ENCODE assay signal across 8 mouse cellular contexts in genomic region chr7:38074514-38074913, GRCm38 (mm10). TPM values are rescaled to one million over a fixed set of nuclear protein-coding genes. Genes with fewer than 3 reads are reported as not detected.
DNase-seq lines count a peak whose midpoint lies in the region; ATAC-seq and TF ChIP-seq lines count a peak whose summit lies in the region.

No protein-coding gene starts in this region.

- no peak for ATAC-seq in kidney, postnatal 0 days (replicated peaks; ENCODE audit: low FRiP score, low read depth)
- peak; percentile 48; the same call in 1 of the 2 replicates for ATAC-seq in hindbrain, embryonic 15.5 days (ENCODE audit: low FRiP score, low read depth)
- ATAC-seq in neural tube, embryonic 14.5 days (ENCODE audit: low read depth) = peak; percentile 61; the same call in 1 of the 2 replicates

- no peak overlapping the region for H3K4me3 ChIP-seq in kidney, postnatal 0 days (replicated peaks; ENCODE audit: low read depth, low read length)
- peak overlapping the region; percentile 43 for H3K4me3 ChIP-seq in embryonic facial prominence, embryonic 10.5 days
- peak overlapping the region; percentile 10; the same call in 1 of the 2 replicates for H3K4me3 ChIP-seq in hindbrain, embryonic 15.5 days
- H3K4me3 ChIP-seq in neural tube, embryonic 14.5 days (ENCODE audit: low read depth, low read length) = peak overlapping the region; percentile 3; the same call in 1 of the 2 replicates

- no peak overlapping the region for H3K9ac ChIP-seq in kidney, postnatal 0 days (ENCODE audit: low read depth, low read length)
- H3K9ac ChIP-seq in hindbrain, embryonic 15.5 days = no peak overlapping the region
- peak overlapping the region; percentile 37; the same call in 1 of the 2 replicates for H3K9ac ChIP-seq in neural tube, embryonic 14.5 days (replicated peaks; ENCODE audit: low read depth, low read length)

- peak overlapping the region; percentile 21 for H3K4me2 ChIP-seq in kidney, postnatal 0 days (ENCODE audit: low read length)
- H3K4me2 ChIP-seq in hindbrain, embryonic 15.5 days = peak overlapping the region; percentile 49
- H3K4me2 ChIP-seq in neural tube, embryonic 14.5 days (ENCODE audit: low read depth, low read length) = peak overlapping the region; percentile 38; the same call in 1 of the 2 replicates

- H3K36me3 ChIP-seq in kidney, postnatal 0 days (ENCODE audit: insufficient read depth, low read length) = no peaks in the 10 kb centered on the region
- no peaks in the 10 kb centered on the region for H3K36me3 ChIP-seq in embryonic facial prominence, embryonic 10.5 days (replicated peaks)
- H3K36me3 ChIP-seq in hindbrain, embryonic 15.5 days = no peaks in the 10 kb centered on the region
- no peaks in the 10 kb centered on the region for H3K36me3 ChIP-seq in neural tube, embryonic 14.5 days (ENCODE audit: control insufficient read depth, insufficient read depth, low read length)

- TF ChIP-seq CTCF in kidney, postnatal 0 days (IDR thresholded peaks at IDR 0.05; ENCODE audit: low read depth) = no peak

- DNase-seq in kidney, postnatal 0 days (ENCODE audit: low spot score) = no peak
- DNase-seq in kidney, postnatal 14 days = no peak
- peak; percentile 46 for DNase-seq in embryonic facial prominence, embryonic 10.5 days (ENCODE audit: low spot score)
- no peak for DNase-seq in lung, postnatal 10 days
- no peak for DNase-seq in layer of hippocampus, adult 8-10 months (ENCODE audit: low spot score in 2 of 2)
- no peak for DNase-seq in left cerebral cortex, adult 9 months (ENCODE audit: low spot score in 2 of 2)

- H3K9me3 ChIP-seq in kidney, postnatal 0 days (replicated peaks; ENCODE audit: low read length) = no peaks in the 10 kb centered on the region
- H3K9me3 ChIP-seq in embryonic facial prominence, embryonic 10.5 days = no peaks in the 10 kb centered on the region
- H3K9me3 ChIP-seq in hindbrain, embryonic 15.5 days = no peaks in the 10 kb centered on the region
- H3K9me3 ChIP-seq in neural tube, embryonic 14.5 days (ENCODE audit: control insufficient read depth, low read length) = no peaks in the 10 kb centered on the region

- WGBS in kidney, postnatal 0 days = 6% methylated on average over 14 of the region's 14 CpGs
- WGBS in embryonic facial prominence, embryonic 10.5 days = 1% methylated on average over 14 of the region's 14 CpGs
- 1% methylated on average over 14 of the region's 14 CpGs for WGBS in hindbrain, embryonic 15.5 days
- 2% methylated on average over 14 of the region's 14 CpGs for WGBS in neural tube, embryonic 14.5 days

- no peaks in the 10 kb centered on the region; the same call in 1 of the 2 replicates for H3K4me1 ChIP-seq in kidney, postnatal 0 days (replicated peaks; ENCODE audit: insufficient read depth, low read length)
- peaks cover 20% of the 10 kb centered on the region for H3K4me1 ChIP-seq in embryonic facial prominence, embryonic 10.5 days
- peaks cover 14% of the 10 kb centered on the region for H3K4me1 ChIP-seq in hindbrain, embryonic 15.5 days (replicated peaks)
- no peaks in the 10 kb centered on the region for H3K4me1 ChIP-seq in neural tube, embryonic 14.5 days (ENCODE audit: control insufficient read depth, insufficient read depth, low read length)

- H3K27ac ChIP-seq in kidney, postnatal 0 days = no peak overlapping the region
- H3K27ac ChIP-seq in embryonic facial prominence, embryonic 10.5 days (replicated peaks) = peak overlapping the region; percentile 63; the same call in 1 of the 2 replicates
- H3K27ac ChIP-seq in hindbrain, embryonic 15.5 days (replicated peaks) = no peak overlapping the region
- no peak overlapping the region for H3K27ac ChIP-seq in neural tube, embryonic 14.5 days (ENCODE audit: low read depth, low read length)

- no peaks in the 10 kb centered on the region for H3K27me3 ChIP-seq in kidney, postnatal 0 days (ENCODE audit: insufficient read depth, low read length)
- peaks cover 25% of the 10 kb centered on the region; the same call in 1 of the 2 replicates for H3K27me3 ChIP-seq in embryonic facial prominence, embryonic 10.5 days (replicated peaks; ENCODE audit: low read depth, poor library complexity, severe bottlenecking)
- H3K27me3 ChIP-seq in hindbrain, embryonic 15.5 days = no peaks in the 10 kb centered on the region; the same call in 1 of the 2 replicates
- H3K27me3 ChIP-seq in neural tube, embryonic 14.5 days (ENCODE audit: control insufficient read depth, insufficient read depth, low read length) = no peaks in the 10 kb centered on the region

RNA-seq across cellular contexts. Expression of gene Ccne1, which starts 32.8 kb away (rescaled TPM):
- 20.2 and 24.2 TPM in 2 replicates for polyA plus RNA-seq in kidney, postnatal 0 days (2015; fragmentation: Nextera tagmentation; extraction: Ambion mirVana)
- polyA plus RNA-seq in embryonic facial prominence, embryonic 10.5 days (2016; fragmentation: Nextera tagmentation; extraction: Ambion mirVana) = 130 and 134 TPM in 2 replicates
- 19.4 and 20.4 TPM in 2 replicates for polyA plus RNA-seq in hindbrain, embryonic 15.5 days (2015; fragmentation: Nextera tagmentation; extraction: Ambion mirVana)
- 16.4 and 16.7 TPM in 2 replicates for polyA plus RNA-seq in neural tube, embryonic 14.5 days (2014; fragmentation: Nextera tagmentation; extraction: Ambion mirVana)
- total RNA-seq in layer of hippocampus, adult 8-10 months (2022) = 10 to 100 TPM; 13.1 to 17.3 (median 13.9) TPM

RNA-seq across cellular contexts. Expression of gene Uri1, which starts 51.2 kb away (rescaled TPM):
- 52.1 and 57.9 TPM in 2 replicates for polyA plus RNA-seq in kidney, postnatal 0 days (2015; fragmentation: Nextera tagmentation; extraction: Ambion mirVana)
- 48.3 and 49.0 TPM in 2 replicates for polyA plus RNA-seq in embryonic facial prominence, embryonic 10.5 days (2016; fragmentation: Nextera tagmentation; extraction: Ambion mirVana)
- 37.5 and 37.6 TPM in 2 replicates for polyA plus RNA-seq in hindbrain, embryonic 15.5 days (2015; fragmentation: Nextera tagmentation; extraction: Ambion mirVana)
- 36.0 and 48.6 TPM in 2 replicates for polyA plus RNA-seq in neural tube, embryonic 14.5 days (2014; fragmentation: Nextera tagmentation; extraction: Ambion mirVana)
- 10 to 100 TPM; 40.7 to 46.4 (median 43.4) TPM for total RNA-seq in layer of hippocampus, adult 8-10 months (2022)
